Mouse (Mus musculus): Measurements from ENCODE around the gene Il7r. TPM values are rescaled to one million over a fixed set of nuclear protein-coding genes. Genes with fewer than 3 reads are reported as not detected.

The Il7r gene
- not detected in 2 replicates for polyA plus RNA-seq (2011; ENCODE audit: insufficient read depth, insufficient read length, low read depth, missing spikeins)

DNA sequence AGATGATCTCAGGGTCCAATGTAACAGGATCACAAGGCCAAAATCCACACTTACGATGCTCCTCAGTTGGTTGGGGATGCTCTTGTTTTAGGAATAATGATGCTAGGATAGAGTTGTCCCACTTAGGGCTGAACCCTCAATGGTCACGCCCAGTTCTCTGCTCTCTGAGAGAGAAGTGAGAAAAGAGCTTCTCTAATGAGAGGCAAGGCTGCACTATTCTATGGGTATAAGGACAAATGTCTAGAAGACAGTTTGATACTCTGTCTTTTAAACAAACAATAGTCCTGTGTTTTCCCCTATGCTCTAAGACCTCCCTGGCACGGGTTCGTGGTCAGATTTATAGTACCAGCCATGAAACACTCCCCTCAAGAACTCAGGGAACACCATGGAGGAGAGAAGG lies at the start of gene Il7r:
Il7r (minus strand) TSS at position 101 of the 400 bp plus-strand sequence.
- TF ChIP-seq CTCF (IDR thresholded peaks at IDR 0.05; ENCODE audit: low read depth, low read length), result no peak
- TF ChIP-seq EP300 (IDR thresholded peaks at IDR 0.05; ENCODE audit: insufficient read depth, low read depth, low read length), result no peak
- TF ChIP-seq POLR2A (IDR thresholded peaks at IDR 0.05; ENCODE audit: insufficient read depth, low read length), result no peak
- no peaks in the 10 kb centered on the region for H3K36me3 ChIP-seq (ENCODE audit: control insufficient read depth, insufficient read depth, low read length, poor library complexity, severe bottlenecking)
- no peaks in the 10 kb centered on the region for H3K27me3 ChIP-seq (ENCODE audit: control insufficient read depth, insufficient read depth, low read length, poor library complexity, severe bottlenecking)
- no peak within 1 kb of the TSS for H3K9ac ChIP-seq (ENCODE audit: low read depth, poor library complexity, severe bottlenecking)
- no peak within 1 kb of the TSS for H3K4me3 ChIP-seq (ENCODE audit: low read depth, low read length)
- H3K9me3 ChIP-seq (replicated peaks; ENCODE audit: control insufficient read depth, insufficient read depth, low read length, poor library complexity, severe bottlenecking), result no peaks in the 10 kb centered on the region
- H3K4me1 ChIP-seq (ENCODE audit: control insufficient read depth, insufficient read depth, low read length), result no peaks in the 10 kb centered on the region
- H3K27ac ChIP-seq (ENCODE audit: insufficient read depth, low read length), result no peak within 1 kb of the TSS

DNA sequence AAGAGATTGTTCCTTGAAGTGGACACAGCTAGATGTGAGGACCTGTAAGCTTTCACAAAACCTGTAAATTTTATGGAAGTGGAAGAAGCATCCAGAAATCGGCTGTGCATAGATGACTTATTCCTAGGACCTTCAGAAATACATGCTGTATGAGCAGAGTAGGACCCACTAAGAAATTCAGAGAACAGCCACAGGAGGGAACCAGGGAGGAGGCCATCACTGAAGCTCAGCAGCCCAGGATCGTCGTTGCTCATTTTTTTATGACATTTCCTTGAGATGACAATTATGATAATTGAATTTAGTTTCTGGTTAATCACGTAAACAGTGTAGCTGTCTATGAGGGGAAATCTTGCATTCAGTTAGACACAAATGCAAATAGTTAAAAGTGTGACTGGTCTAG lies 47.3 kb upstream of the Il7r start:
- no peak overlapping the region for H3K4me3 ChIP-seq (ENCODE audit: low read depth, low read length)
- no peak overlapping the region for H3K27ac ChIP-seq (ENCODE audit: insufficient read depth, low read length)
- no peaks in the 10 kb centered on the region for H3K36me3 ChIP-seq (ENCODE audit: control insufficient read depth, insufficient read depth, low read length, poor library complexity, severe bottlenecking)
- H3K4me1 ChIP-seq (ENCODE audit: control insufficient read depth, insufficient read depth, low read length), result no peaks in the 10 kb centered on the region
- no peak for TF ChIP-seq EP300 (IDR thresholded peaks at IDR 0.05; ENCODE audit: insufficient read depth, low read depth, low read length)
- TF ChIP-seq POLR2A (IDR thresholded peaks at IDR 0.05; ENCODE audit: insufficient read depth, low read length), result no peak
- no peak for TF ChIP-seq CTCF (IDR thresholded peaks at IDR 0.05; ENCODE audit: low read depth, low read length)
- no peaks in the 10 kb centered on the region for H3K27me3 ChIP-seq (ENCODE audit: control insufficient read depth, insufficient read depth, low read length, poor library complexity, severe bottlenecking)
- H3K9me3 ChIP-seq (replicated peaks; ENCODE audit: control insufficient read depth, insufficient read depth, low read length, poor library complexity, severe bottlenecking), result no peaks in the 10 kb centered on the region
- no peak overlapping the region for H3K9ac ChIP-seq (ENCODE audit: low read depth, poor library complexity, severe bottlenecking)

DNA sequence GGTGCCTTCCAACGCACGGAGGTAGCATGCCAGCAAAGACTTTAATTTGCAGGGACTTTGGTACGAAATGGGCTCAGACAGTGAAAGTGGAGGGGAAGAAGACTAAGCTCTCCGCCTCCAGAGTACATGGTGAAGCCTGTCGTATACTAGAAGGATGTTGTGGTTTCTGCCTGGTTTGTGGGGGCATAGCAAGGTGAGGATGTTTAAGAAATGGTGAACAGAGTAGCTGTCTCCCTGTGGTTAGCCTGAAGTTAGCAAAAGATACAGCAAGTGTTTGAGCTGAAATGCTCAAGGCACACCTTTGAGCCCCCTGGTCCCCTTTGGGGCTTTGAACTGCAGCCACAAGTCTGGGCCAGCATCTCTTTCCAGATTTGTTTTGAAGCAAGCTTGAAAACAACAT lies 44.8 kb upstream of the Il7r start:
- H3K27ac ChIP-seq (ENCODE audit: insufficient read depth, low read length), result no peak overlapping the region
- H3K9ac ChIP-seq (ENCODE audit: low read depth, poor library complexity, severe bottlenecking), result no peak overlapping the region
- TF ChIP-seq EP300 (IDR thresholded peaks at IDR 0.05; ENCODE audit: insufficient read depth, low read depth, low read length) (no peak), CTCF (IDR thresholded peaks at IDR 0.05; ENCODE audit: low read depth, low read length) (no peak), POLR2A (IDR thresholded peaks at IDR 0.05; ENCODE audit: insufficient read depth, low read length) (no peak)
- H3K9me3 ChIP-seq (replicated peaks; ENCODE audit: control insufficient read depth, insufficient read depth, low read length, poor library complexity, severe bottlenecking), result no peaks in the 10 kb centered on the region
- no peaks in the 10 kb centered on the region for H3K27me3 ChIP-seq (ENCODE audit: control insufficient read depth, insufficient read depth, low read length, poor library complexity, severe bottlenecking)
- no peak overlapping the region for H3K4me3 ChIP-seq (ENCODE audit: low read depth, low read length)
- H3K4me1 ChIP-seq (ENCODE audit: control insufficient read depth, insufficient read depth, low read length), result no peaks in the 10 kb centered on the region
- H3K36me3 ChIP-seq (ENCODE audit: control insufficient read depth, insufficient read depth, low read length, poor library complexity, severe bottlenecking), result no peaks in the 10 kb centered on the region

DNA sequence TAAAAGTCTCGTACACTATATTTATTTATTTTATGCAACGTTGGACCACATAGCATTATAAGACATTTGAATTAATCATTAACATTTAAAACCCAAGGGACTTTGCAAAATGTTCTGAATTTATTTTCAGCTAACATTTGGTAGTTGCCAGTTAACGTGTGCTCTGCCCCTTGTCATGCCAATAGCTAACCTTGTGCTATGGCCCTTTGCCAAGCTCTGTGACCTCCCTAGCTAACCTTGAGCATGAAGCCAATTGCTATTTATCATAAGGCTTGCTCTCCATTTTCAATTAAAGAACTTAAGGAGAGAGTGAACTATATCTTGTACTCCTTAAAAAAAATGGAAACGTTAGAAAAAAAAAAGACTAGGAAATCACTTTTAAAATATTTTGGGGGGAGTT lies 43.4 kb upstream of the Il7r start:
- TF ChIP-seq POLR2A (IDR thresholded peaks at IDR 0.05; ENCODE audit: insufficient read depth, low read length) (no peak), EP300 (IDR thresholded peaks at IDR 0.05; ENCODE audit: insufficient read depth, low read depth, low read length) (no peak), CTCF (IDR thresholded peaks at IDR 0.05; ENCODE audit: low read depth, low read length) (no peak)
- H3K4me3 ChIP-seq (ENCODE audit: low read depth, low read length), result no peak overlapping the region
- no peaks in the 10 kb centered on the region for H3K27me3 ChIP-seq (ENCODE audit: control insufficient read depth, insufficient read depth, low read length, poor library complexity, severe bottlenecking)
- H3K27ac ChIP-seq (ENCODE audit: insufficient read depth, low read length), result no peak overlapping the region
- H3K9ac ChIP-seq (ENCODE audit: low read depth, poor library complexity, severe bottlenecking), result no peak overlapping the region
- no peaks in the 10 kb centered on the region for H3K36me3 ChIP-seq (ENCODE audit: control insufficient read depth, insufficient read depth, low read length, poor library complexity, severe bottlenecking)
- H3K9me3 ChIP-seq (replicated peaks; ENCODE audit: control insufficient read depth, insufficient read depth, low read length, poor library complexity, severe bottlenecking), result no peaks in the 10 kb centered on the region
- no peaks in the 10 kb centered on the region for H3K4me1 ChIP-seq (ENCODE audit: control insufficient read depth, insufficient read depth, low read length)

DNA sequence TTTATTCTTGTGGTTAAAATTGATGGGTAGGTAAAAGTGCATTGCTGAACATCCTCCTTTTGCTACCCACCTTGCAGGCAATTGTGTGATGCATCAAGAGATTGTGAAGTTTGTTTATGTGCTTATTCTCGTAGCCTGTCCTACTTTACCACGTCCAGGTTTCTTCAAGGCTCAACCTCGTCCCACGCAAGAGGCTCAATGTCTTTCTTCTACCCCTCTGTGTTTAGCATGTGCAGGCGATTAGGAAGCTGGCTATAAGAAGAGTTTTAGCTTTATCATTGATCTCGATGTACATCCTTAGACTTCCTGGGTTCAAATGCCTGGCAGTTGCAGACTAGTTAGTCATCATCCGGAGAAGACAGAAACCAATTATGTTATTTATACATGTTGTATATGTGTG lies 42.7 kb upstream of the Il7r start:
- Histone ChIP-seq H3K4me1 (ENCODE audit: control insufficient read depth, insufficient read depth, low read length) (no peaks in the 10 kb centered on the region), H3K36me3 (ENCODE audit: control insufficient read depth, insufficient read depth, low read length, poor library complexity, severe bottlenecking) (no peaks in the 10 kb centered on the region), H3K9me3 (replicated peaks; ENCODE audit: control insufficient read depth, insufficient read depth, low read length, poor library complexity, severe bottlenecking) (no peaks in the 10 kb centered on the region), H3K4me3 (ENCODE audit: low read depth, low read length) (no peak overlapping the region), H3K27ac (ENCODE audit: insufficient read depth, low read length) (no peak overlapping the region), H3K9ac (ENCODE audit: low read depth, poor library complexity, severe bottlenecking) (no peak overlapping the region), H3K27me3 (ENCODE audit: control insufficient read depth, insufficient read depth, low read length, poor library complexity, severe bottlenecking) (no peaks in the 10 kb centered on the region)
- TF ChIP-seq POLR2A (IDR thresholded peaks at IDR 0.05; ENCODE audit: insufficient read depth, low read length) (no peak), EP300 (IDR thresholded peaks at IDR 0.05; ENCODE audit: insufficient read depth, low read depth, low read length) (no peak), CTCF (IDR thresholded peaks at IDR 0.05; ENCODE audit: low read depth, low read length) (no peak)

DNA sequence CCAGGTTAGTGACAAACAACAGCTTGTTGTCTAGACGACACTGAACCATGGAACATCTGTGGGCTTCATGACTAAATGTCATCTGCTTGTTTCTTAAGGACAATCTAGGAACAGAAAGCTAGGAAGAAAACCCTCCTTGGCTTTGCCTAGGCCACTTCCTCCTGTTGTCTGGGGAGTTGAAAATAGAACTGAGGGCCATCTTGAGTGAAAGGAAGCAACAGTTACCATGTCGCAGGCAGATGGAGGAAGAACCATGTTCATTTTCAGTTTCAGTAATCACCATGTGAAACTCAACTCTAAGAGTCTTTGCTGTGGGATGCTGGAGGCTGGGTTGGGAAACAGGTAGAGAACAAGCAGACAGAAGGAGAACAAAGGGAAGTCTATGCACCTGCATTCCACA lies 41.9 kb upstream of the Il7r start:
- H3K9me3 ChIP-seq (replicated peaks; ENCODE audit: control insufficient read depth, insufficient read depth, low read length, poor library complexity, severe bottlenecking), result no peaks in the 10 kb centered on the region
- TF ChIP-seq CTCF (IDR thresholded peaks at IDR 0.05; ENCODE audit: low read depth, low read length) (no peak), EP300 (IDR thresholded peaks at IDR 0.05; ENCODE audit: insufficient read depth, low read depth, low read length) (no peak), POLR2A (IDR thresholded peaks at IDR 0.05; ENCODE audit: insufficient read depth, low read length) (no peak)
- H3K27ac ChIP-seq (ENCODE audit: insufficient read depth, low read length), result no peak overlapping the region
- no peak overlapping the region for H3K4me3 ChIP-seq (ENCODE audit: low read depth, low read length)
- no peaks in the 10 kb centered on the region for H3K36me3 ChIP-seq (ENCODE audit: control insufficient read depth, insufficient read depth, low read length, poor library complexity, severe bottlenecking)
- no peak overlapping the region for H3K9ac ChIP-seq (ENCODE audit: low read depth, poor library complexity, severe bottlenecking)
- no peaks in the 10 kb centered on the region for H3K27me3 ChIP-seq (ENCODE audit: control insufficient read depth, insufficient read depth, low read length, poor library complexity, severe bottlenecking)
- H3K4me1 ChIP-seq (ENCODE audit: control insufficient read depth, insufficient read depth, low read length), result no peaks in the 10 kb centered on the region

All from ES-Bruce4 (cell line).